Mouse (Mus musculus) MEL-GATA-1-ER (cell line): ENCODE results near the gene Gp6.
A peak's percentile ranks its signal among the peaks of the same experiment; 100 is the strongest.
"Not testable (repeated sequence)": the region's sequence is repeated elsewhere in the genome, so short reads cannot be mapped to it uniquely, and the experiment has no call there.

Experiments
- DNase-seq: peaks from one replicate; pipeline ENCODE4 v3.0.0-alpha.2; 2012; ENCODE audit warnings: low read depth; ENCODE audit errors: extremely low read depth

The Gp6 gene

DNA sequence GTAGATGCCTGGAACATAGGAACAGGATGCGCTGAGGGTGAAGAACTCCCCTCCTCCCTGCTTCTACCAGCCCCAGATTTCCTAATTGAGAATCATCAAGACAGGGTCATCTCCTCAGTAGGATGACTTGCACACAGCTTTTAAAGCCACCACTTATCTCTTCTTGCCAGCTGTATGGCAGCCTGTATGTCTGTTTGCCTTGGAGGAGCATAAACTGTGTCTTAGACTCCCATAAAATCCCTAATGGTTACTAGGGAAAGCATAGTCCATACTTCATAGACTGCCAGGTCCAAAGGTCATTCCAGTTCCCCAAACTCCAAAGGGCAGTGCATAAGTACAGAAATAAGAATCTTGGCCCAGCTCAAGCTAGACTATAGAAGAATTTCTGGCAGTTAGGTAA lies at the start of gene Gp6:
TSS of gene Gp6 (minus strand) at position 15 of the 400 bp plus-strand sequence.
- no peak for DNase-seq

DNA sequence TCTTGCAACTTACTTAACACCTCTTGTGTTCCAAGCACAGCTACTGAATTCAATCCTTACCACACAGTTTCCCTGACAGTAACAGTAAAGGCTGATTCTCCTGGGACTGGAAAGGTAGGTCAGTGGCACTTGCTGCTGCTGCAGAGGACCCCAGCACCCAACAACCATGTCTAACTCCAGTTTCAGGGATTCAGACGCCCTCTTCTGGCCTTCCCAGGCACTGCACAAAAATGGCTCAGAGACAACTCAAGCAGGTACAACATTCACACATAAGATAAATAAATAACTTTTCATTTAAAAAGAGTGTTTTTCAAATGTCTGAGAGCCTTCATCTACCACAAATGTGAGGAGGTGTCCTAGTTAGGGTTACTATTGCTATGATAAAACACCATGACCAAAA lies 49.6 kb upstream of the Gp6 start:
- DNase-seq, result no peak

DNA sequence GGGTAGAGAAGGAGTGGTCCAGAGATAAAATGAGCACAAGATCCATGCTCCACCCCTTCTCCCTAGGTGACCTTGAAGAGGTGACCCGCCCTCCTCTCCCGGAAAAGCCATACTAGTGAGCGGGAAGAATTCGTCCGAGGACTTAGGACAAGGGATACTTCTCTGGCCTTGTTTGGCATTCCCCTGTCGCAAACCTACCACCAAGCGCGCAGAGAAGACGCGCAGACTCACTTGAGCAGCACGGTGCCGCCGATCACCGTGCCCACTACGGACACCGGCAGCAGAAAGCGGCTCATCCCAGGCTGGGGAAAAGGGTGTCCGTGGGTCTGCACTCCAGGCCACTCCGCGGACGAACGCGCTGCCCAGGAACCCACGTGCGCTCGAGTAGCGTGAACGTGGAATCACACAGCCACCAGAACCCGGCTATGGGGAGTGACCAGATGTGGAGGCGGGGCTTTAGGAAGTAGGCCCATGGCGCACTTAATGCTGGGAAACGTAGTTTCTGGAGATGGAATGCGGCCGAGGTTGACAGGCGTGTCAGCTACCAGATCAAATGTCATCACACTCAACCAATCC lies 47.8 kb upstream of the Gp6 start, which contains the start of gene Rdh13:
TSS of gene Rdh13 (minus strand) at position 434 of the 576 bp plus-strand sequence.
- peak; percentile 86 for DNase-seq

DNA sequence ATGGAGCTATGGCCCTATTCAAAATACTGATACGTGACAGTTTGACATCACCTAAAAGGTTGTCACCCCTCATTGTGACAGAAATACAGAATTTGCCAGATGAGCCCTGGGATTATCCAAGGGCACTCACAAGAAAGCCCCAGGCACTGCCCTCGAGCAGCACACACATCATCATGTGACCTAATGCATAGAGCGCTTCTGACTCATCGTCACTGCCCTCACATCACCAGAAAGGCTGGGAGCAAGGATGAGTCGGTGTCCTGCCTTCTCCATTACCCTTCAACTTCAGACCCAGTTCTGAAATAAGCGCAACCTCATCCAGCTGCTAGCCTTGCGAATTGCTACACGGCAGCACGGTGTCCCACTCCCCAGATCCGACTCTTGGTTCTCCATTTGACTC lies 43.0 kb upstream of the Gp6 start:
- DNase-seq, result no peak

DNA sequence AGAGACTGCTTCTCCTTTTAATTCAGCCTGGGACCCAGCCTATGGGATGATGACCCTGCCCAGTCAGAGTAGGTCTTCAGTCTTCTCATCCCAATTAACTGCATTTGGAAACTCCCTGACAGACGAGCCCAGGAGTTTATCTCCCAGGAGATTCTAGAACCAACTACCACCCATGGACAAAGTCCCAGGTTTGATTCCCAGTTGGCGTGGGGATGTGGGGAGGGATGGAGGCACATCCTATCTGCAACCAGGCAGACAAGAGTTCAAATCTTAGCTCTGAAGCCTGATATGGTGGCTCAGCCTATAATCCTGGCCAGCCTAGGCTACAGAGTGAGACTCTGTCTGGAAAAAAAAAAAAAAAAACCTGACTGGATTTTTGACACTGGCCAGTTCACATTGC lies 40.2 kb upstream of the Gp6 start:
- DNase-seq, result no peak

DNA sequence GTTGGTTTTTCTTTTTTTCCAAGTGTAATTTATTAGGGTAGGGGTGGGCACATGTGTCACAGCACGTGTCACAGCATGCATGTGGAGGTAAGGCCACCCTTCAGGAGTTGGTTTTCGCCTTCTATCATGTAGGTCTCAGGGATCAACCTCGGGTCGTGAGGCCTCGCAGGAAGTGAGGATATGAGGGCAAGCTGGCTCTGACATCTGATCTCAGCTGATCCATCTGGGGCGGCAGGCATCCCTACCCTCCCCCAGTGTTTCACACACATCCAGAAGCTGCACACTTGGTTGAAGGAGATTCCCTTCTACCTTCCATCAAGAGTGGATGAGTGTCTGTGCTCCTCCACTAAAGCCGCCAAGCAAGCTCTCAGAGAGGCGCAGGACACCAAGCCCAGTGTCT lies 34.5 kb upstream of the Gp6 start:
- DNase-seq, result no peak

DNA sequence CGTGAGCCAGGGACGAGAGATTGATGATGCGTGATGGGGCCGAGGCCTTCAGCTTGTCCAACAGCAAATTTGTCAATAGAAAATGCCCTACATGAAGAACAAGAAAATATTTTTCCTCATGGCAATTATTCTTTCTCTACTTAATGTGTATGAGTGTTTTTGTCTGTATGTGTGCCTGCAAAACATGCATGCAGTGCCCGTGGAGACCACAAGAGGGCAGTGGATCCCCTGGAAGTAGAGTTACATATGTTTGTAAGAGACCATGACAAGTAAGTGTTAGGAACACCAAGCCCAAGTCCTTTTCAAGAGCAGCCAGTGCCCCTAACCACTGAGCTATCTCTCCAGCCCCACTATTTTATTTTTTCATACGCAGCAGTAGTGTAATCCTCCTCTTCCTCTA lies 34.0 kb upstream of the Gp6 start:
- DNase-seq, result peak; percentile 59

DNA sequence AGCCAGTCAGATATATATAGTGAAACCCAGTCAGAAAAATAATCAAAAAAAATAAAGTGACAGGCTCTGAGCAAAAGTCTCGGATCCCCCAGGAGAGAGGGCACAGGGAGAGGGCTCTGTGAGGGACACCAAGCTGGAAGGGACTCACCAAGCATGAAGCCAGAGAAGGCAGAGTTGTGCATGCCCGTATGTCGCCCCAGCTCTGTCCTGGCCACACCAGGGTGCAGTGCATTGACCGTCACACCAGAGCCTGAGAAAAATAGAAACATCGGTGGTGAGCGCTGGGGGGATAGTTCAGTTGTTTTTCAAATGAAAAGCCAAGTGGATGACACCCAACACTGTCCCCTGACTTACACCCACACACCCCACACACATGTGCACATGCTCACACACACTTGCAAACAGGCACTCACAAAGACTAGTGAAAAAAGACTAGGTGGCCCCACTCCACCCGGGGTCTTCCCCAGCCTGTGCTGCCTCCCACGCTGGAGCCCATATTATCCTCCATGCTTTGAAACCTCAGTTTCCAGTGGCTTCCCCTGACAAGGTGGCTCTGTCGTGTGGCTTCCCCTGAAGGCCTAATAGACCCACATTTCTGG lies 32.8 kb upstream of the Gp6 start:
- no peak for DNase-seq

DNA sequence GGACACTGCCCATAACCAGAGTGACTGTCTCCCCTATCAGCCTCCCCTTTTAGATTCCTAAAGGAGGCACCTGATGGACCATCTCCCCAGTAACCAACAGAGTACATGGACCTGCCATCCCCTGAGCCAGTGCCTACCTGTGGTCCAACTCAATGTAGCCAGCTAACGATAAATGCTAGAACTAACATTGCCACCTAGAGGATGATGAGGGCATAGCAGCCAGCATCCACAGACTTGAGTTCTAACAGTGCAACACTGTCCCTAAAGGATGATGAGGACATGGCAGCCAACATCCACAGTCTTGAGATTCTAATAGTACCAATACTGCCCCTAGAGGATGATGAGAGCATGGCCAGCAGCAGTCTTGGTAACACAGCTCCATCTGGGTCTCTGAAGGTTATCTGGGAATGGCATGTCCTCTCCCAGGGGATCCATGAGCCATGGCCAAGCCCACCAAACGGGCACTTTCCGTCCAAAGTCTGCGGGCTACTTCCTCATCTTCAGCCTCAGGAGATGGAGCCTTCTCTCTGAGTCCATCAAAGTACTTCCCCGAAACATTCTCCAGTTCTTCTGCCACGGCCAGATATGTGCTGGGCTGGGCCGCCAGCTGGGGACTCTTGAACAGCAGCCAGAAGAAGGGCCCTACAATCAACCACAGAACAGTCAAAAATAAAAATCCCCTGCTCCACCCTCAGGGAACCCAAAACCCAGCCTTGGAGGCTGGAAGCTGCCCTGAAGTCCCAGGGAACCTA lies 29.8 kb upstream of the Gp6 start:
- peak; percentile 94 for DNase-seq

DNA sequence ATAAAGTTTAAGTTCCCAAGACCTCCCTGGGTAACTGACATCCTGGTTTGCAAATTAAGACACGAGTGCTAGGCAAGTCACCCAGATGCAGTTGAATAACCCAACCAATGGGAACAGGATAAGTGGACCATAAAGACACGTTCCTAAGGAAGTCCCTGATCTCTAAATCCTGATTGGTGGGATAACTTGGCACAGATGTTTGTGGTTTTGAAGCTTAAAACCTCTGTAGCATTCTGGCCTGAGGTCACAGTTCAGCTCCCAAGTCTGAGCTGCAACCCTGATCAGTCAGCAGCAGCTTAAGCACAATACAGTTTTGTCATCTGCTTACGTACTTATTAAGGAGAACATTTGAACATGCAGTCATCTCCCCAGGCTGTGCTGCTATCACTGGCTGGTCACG lies 22.7 kb upstream of the Gp6 start:
- no peak for DNase-seq

DNA sequence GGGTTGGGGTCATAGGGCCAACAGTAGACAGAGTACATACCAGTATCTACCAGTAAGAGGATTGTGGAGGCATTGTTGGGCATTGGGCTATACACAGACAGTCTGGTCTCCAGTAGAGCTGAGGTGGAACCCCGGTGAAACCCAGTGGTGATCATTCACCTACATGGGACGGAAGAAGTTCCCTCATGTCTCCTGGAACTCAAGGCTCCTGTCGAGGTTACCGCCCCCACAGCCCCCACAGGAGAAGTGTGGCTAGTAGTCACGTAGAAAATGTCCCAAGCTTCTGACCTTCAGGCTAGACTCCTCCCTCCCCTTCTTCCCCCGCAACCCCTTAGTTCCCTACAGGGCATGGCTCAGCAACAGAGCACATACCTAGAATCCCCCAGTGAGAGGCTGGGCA lies 22.1 kb upstream of the Gp6 start:
- DNase-seq, result no peak

DNA sequence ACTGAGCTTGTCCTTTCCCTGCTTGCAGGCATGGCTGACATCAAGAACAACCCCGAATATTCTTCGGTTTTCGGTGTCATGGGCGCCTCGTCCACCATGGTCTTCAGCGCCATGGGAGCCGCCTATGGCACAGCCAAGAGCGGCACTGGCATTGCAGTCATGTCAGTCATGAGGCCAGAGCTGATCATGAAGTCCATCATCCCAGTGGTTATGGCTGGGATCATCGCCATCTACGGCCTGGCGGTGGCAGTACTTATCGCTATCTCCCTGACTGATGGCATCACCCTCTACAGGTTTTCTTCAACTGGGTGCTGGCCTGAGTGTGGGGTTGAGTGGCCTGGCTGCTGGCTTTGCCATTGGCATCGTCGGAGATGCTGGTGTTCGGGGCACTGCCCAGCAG lies 14.9 kb upstream of the Gp6 start:
- DNase-seq, result not testable (repeated sequence)

DNA sequence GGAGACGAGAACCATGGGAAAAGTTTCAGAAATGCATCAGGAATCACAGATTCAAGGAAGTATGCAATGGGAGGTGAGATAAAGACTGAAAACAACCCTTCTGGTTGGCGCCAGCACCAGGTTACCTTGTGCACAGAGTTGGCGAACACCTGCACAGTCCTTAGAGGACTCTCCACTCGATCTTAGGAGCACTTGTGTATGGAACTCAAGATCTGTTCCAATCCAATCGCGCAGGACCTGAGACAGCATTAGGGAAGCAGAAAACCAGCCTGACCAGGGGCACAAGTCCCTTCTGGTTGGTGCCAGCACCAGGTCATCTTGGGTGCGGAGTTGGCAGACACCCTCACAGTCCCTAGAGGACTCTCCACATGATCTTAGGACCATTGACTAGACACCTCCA lies 24.0 kb downstream of the Gp6 start:
- no peak for DNase-seq

DNA sequence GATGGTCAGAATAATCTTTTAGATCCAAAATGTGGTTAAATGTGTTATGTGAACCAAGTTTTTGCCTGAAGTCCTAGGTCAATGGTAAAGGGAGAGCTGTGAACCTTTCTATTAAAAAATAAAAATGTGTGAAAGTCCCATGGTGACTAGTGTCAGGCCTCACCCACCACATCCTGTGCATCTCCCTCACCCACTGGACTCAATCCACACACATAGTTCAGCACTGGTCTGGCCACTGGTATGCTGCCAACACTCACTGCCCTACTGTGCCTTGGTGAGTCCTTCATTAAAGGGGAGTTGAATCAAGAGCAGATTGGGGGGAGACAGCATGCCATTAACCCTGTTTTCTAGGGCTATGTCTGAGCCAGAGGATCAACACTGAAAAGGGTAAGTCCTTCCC lies 60.0 kb downstream of the Gp6 start, which contains the start of gene Ncr1:
TSS of gene Ncr1 (plus strand) at position 216 of the 400 bp plus-strand sequence.
- DNase-seq, result no peak

DNA sequence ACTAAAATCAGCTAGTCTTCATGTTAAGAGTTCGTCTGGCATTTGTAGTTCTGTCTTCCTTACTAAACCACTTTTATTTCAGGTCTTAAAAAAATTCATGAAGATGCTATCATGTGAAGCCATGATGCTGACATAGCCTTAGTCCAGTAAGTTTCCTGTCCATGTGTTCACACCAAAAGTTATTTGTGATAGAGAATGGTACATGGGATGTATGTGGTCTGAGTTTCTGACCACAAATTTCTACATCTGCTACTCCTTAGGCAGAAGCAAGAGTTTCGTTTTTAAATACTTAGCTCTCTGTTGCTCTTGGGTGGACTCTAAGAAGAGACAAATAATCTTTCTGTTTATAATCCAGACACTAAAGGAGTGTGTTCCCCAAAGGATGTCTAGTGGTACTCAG lies 74.2 kb downstream of the Gp6 start:
- no peak for DNase-seq
